Mouse (Mus musculus) small intestine, adult 2 months (tissue): ENCODE results near the gene Tmem81.

Experiments used
- CTCF ChIP-seq: fragments of 200-500 bp; IDR thresholded peaks from 2 replicates; pipeline ENCODE4 v1.5.1; 2012; ENCODE audit warnings: low read depth, mild to moderate bottlenecking, control low read depth, inconsistent platforms, low read length, moderate library complexity, mixed read lengths; ENCODE audit not compliant: insufficient replicate concordance, insufficient read length; ENCODE audit errors: extremely low read depth
- POLR2A ChIP-seq: fragments of 200-500 bp; IDR thresholded peaks from 2 replicates; pipeline ENCODE4 v1.6.1; 2012; ENCODE audit warnings: low read depth, mild to moderate bottlenecking, control low read depth, inconsistent platforms, low read length, moderate library complexity

DNA sequence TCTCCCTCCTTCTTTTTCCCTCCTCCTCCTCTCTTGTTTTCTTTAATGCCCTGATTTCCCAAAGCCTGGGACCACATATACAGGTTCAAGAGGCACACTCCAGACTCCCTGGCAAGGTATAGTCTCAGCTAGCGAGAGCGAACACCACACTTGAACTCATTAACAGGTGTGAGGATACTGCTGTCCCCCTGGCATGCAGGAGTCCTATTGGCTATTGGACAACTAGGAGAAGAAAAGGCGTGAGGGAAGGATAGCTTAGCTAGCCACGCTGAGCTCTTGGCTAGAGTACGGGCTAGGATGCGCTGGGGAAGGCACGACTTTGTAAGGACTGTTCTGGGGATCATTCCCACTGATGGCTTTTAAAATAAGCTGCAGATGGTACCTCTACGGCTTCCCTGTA, 6.1 kb downstream of the Tmem81 start:
- no peak for TF ChIP-seq CTCF
- TF ChIP-seq POLR2A, result no peak
